Mouse (Mus musculus): Measurements from ENCODE around the gene Gp1ba.

GRCm38 (mm10) chr11:70646691-70647650 is 8.0 kb downstream of the Gp1ba start, which contains the start of the genes Rnf167 and Slc25a11:
- TF ChIP-seq CTCF (IDR thresholded peaks at IDR 0.05; ENCODE audit: low read depth, low read length): no peak
- no peak for TF ChIP-seq TAL1 (conservative IDR thresholded peaks at IDR 0.05; ENCODE audit: low read depth, low read length)

Data from G1E (cell line).